Mouse (Mus musculus): ENCODE results near the gene Copz1.
A peak's percentile ranks its signal among the peaks of the same experiment; 100 is the strongest.
"Not testable (repeated sequence)": the region's sequence is repeated elsewhere in the genome, so short reads cannot be mapped to it uniquely, and the experiment has no call there.

Gene Copz1

DNA sequence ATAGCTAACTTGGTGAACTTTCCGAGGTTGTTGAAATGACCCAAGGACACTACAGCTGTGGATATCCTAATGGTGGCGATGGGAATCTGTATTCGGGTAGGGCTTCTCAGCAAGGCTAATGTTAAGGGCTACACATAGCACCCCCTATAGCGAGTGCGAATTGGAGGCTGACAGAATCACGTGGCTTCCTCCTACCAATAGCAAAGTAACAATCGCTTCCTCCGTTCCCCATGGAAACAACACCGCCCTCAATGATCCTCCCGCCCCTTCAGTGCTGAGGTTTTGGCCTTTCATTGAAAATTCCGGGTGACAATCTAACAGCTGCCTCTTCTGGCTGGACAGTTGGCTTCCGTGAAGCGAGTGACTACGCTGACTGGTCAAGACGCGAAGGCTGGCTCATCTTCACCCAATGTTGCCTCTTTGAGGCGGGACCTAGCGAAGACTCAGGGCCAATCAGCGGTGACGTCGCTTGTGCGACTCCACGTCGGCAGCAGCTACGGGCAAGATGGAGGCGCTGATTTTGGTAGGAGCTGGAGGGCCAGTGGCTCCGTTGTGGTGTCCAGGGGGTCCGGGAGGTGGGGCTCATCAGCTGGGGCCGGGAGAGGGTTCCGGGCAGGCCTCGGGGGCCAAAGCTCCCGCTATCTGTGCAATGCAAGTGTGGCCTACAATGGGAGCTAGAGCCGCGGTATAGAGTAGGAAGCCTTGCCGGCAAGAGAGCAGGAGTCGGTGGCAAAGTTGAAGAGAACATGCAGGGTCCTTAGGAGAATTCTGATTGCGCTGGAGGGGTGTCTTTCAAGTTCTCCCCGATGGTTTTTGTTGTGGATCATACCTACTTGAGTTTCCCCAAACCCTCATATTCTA, at the start of gene Copz1:
TSS of gene Copz1 (plus strand) at position 296 of the 861 bp plus-strand sequence.
- DNase-seq, result peak; percentile 95 to 96

DNA sequence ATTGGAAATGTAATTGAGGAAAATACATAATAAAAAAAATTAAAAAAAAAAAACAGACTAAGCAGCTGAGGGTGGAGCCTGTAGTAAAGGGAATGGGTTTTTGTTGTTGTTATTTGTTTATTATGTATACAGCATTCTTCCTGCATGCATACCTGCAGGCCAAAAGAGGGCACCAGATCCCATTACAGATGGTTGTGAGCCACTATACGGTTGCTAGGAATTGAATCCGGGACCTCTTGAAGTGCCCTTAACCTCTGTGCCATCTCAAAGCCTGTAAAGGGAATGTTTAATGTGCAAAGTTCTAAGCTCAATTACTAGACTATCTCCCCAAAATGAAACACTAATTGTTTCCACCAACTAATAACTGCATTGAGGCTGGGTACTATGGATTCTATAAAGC, 48.4 kb upstream of the Copz1 start:
- DNase-seq, result no peak

DNA sequence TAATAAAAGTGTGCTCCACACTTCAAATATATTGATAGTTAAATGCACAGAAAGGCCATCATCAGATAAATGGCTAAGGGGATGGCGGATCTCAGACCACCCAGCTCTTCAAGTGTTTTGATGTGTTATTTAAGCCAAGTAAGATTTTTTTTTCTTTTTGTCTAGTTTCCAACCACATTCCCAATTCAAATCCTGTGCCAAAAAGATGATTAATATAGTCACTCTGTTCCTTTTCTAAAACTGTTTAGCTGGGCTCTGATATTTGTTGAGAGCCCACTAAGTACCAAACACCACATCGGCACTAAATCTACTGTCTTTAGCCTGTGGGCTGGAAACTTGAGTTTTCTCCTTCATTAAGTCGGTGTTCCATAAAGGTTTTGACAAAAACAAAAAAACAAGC, 45.5 kb upstream of the Copz1 start:
- DNase-seq, result no peak

DNA sequence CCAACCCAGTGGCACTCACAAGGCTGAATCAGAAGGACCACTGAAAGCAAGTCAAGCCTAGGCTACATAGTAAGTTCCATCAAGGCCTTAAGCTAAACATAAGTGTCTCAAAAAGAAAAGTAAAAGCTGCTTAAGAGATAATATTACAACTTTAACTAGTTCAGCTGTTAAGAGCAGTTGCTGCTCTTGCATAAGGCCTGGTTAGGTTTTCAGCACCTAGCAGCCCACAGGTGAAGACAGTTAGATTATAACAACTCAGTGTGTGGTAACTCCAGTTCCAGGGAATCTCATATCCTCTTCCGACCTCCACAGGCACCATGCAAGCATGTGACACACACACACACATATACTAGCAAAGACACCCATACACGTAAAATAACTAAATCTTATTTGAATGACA, 44.9 kb upstream of the Copz1 start:
- no peak for DNase-seq

DNA sequence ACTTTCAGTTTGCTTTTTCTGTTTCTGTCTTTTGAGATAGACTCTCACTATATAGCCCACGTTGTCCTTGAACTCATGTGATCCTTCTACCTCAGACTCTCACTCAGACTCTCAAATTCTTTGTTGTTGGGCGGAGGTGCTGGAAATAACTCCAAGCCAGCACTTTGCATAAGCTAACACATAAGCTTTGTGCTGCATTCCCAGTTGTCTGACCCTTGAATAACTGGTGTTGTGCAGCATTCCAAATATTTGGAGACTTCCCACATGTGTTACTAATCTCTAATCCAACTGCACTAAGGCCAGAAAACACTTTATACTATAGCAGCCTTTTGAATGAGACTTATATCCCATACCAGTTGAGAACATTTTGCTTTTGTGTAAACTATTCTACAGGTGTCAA, 43.6 kb upstream of the Copz1 start:
- no peak for DNase-seq

DNA sequence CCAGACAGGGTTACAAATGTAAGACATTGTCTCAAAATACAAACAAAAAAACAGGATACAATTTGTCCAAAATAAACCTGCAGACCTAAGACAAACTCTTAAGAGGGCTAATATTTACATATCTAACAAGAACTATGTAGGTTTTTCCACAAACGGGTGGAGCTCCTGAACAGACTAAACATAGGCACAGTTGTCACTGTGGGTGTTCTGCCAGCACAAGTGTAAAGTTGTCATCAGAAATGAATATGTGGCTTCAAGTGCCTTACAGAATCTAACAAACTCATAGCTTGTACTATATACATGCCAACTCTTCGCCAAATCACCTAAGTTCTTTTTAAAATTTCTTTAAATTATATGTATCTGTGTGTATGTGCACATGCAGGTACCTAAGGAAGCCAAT, 39.4 kb upstream of the Copz1 start:
- no peak for DNase-seq

DNA sequence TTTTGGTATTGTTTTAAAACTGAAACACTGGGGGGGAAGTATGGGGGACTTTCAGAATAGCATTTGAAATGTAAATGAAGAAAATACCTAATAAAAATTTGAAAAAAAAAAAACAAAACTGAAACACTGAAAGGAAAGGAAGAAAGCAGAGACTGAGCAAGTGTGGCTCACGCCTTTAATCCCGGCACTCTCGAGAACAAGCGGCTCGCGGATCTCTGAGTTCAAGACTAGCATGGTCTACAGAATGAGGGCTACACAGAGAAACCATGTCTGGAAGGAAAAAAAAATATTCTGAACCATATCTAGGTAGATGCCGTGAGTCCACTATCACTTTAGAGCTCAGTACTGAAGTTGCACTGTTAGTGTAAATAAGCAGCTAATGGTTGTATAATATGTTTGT, 35.2 kb upstream of the Copz1 start:
- DNase-seq, result no peak

DNA sequence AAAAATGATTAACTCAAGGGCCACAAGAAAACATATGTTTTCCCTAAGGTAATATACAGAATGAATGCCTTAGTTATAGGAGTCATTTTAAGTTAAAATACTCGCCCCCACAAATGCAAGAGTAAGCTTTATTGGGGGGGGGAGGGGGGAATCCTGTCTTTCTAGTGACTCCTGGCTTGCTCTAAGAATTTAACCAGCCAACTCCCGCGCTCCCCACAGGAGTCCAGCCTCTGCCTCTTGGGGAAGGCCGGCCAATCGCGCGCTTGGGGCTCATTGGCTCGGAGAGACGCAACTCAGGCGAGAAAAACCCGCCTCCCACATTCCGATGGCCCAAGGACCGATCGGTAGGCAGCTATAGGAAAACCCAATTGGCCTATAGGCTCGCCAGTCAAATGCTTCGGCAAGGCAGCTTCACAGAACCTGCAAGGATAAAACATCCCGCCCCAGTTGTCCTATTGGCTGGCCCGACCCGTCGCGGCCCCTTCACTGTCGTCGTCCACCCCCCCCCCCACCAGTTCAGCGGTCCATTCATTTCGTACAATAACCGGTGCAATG, 33.3 kb upstream of the Copz1 start:
- peak; percentile 96 for DNase-seq

DNA sequence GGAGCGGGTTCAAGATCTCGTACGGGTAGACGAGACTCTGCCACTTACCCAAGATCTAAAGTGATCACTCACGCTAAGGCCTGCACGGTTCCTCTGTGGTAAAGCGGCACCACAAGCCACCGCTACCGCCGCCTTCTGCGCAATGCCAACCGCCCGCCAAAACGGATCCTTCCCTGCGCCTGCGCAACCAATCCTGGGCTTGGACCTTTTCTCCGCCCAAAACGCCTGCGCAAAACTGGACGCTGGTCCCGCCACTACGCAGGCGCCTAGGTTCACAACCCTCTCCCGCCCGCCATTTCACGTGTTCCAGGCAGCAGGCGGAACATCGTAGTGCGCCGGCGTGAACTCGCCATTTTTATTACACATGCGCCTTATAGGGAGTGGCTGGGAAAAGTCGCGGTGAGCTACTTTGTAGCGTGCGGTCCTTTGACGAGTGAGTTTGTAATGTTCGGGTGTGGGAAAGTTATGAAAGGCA, 32.8 kb upstream of the Copz1 start, which contains the start of gene Cbx5:
TSS of gene Cbx5 (minus strand) at position 132 of the 475 bp plus-strand sequence.
- peak; percentile 98 for DNase-seq

DNA sequence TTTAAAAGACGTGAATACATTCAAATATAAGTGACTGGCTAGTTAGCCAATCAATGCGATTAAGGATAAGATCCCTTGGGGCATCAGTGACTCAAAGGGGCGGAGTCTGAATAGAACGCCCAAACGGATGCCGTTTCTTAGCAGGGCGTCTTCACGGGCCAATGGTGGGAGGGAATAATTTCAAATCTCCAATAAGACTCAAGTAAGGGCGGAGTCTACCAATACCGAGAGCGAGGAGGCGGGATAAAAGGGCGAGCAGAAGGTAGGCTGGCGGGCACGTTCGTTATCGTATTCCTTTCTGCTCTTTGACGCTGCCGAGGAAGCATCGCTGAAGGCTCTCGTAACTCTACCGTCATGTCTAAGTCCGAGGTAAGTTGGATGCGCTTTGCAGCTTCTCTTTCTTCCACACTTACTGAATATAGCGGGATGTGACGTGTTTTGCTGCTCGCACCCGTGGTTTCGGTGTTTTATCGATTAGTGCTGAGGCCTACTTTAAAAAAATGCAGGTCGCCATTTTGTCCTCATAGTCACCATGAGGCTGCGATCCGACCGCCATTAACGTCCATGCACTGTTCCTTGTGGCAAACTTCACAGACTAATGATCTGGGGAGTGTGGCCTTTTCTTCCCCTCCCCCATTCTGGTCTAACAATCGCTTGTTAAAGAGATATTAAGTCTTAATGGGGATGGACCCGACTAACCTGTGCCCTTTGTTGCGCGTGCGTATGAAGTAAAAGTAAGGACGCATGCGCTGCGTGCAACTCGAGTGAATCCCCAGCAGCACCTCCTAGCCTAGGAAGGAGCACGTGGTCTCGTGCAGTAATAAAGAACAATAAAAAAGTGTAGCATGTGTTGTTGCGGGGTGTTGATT, 32.1 kb upstream of the Copz1 start, which contains the start of gene Hnrnpa1:
TSS of gene Hnrnpa1 (plus strand) at position 273 of the 869 bp plus-strand sequence.
- DNase-seq, result peak; percentile 94

DNA sequence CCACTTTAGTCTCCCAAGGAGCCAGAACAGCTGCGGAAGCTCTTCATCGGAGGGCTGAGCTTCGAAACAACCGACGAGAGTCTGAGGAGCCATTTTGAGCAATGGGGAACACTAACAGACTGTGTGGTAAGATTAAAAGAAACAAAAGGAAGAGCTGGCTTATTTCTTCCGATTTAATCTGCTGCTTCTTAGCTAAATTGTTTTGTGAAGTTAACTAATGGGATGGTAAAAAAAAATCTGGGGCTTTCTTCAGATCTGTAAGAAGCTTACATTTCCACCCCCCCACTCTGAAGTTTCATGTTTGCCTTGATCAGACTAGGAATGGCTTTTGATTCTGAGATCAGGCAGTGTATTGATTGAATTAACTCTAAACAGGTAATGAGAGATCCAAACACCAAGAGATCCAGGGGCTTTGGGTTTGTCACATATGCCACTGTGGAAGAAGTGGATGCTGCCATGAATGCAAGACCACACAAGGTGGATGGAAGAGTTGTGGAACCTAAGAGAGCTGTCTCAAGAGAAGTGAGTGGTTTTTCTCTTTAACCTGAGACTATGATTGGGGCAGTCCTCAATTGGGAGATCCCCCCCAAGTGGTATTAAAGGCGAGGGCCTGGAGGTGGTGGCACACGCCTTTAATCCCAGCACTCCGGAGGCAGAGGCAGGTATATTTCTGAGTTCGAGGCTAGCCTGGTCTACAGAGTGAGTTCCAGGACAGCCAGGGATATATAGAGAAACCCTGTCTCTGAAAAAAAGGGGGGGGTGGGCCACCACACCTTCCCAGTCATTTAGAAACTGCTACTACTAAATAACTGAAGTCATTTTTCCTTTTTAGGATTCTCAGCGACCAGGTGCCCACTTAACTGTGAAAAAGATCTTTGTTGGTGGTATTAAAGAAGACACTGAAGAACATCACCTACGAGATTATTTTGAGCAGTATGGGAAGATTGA, 31.2 kb upstream of the Copz1 start:
- DNase-seq, result peak in 1 of 2 experiments; percentile 16

DNA sequence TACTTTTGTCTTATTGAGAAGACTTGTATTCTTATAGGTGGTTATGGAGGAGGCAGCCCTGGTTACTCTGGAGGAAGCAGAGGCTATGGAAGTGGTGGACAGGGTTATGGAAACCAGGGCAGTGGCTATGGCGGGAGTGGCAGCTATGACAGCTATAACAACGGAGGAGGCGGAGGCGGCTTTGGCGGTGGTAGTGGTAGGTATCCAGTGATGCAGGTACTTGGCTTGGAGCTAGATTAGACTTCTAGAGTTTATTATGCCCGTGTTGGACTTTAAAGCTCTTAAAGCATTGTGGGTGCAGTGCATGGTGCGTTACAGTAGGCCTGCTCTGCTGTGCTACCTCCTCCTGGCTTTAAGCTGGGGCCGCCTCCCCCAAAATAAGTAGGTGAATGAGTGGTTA, 29.6 kb upstream of the Copz1 start:
- DNase-seq, result no peak

DNA sequence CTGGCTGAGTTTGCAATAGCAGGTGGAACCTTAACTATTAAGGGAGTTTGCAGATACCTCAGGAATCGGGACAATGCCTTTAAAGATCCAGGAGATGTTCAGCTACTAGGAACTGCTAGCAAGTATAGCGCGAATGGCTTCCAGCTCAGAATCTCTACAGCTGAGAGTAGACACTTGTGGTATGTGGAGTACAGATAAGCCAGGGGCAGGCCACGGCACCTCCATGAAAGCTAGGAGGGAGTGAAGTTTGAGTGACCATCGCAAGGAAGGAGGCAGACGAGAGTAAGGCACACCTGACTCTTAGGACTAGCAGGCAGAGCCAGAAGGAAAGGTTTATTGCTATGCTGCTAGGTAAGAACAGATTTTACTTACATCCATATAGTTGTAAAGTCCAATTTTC, 26.9 kb upstream of the Copz1 start:
- no peak for DNase-seq

DNA sequence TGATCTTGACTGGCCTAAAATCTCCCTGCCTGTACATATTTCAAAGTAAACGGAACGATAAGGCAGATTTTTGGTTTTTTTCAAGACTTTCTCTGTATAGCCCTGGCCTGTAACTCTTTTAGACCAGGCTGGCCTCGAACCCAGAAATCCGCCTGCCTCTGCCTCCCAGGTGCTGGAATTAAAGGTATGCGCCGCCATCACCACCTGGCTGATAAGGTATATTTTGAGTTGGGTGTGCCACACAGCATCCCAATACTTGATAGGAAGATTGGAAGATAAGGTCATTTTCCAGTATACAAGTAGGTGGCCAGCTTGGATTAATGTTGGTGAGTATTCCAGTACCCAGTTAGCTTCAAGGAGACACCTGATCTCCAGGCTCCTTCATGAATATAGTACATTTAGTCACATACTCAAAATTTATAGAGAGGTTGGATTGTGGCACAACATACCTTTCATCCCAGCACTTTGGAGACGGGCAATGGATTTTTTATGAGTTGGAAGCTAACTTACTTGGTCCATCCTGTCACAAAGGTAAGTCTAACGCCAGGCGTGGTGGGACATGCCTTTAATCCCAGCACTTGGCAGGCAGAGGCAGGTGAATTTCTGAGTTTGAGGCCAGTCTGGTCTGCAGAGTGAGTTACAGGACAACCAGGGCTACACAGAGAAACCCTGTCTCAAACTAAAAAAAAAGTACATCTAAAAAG, 25.3 kb upstream of the Copz1 start:
- no peak for DNase-seq

DNA sequence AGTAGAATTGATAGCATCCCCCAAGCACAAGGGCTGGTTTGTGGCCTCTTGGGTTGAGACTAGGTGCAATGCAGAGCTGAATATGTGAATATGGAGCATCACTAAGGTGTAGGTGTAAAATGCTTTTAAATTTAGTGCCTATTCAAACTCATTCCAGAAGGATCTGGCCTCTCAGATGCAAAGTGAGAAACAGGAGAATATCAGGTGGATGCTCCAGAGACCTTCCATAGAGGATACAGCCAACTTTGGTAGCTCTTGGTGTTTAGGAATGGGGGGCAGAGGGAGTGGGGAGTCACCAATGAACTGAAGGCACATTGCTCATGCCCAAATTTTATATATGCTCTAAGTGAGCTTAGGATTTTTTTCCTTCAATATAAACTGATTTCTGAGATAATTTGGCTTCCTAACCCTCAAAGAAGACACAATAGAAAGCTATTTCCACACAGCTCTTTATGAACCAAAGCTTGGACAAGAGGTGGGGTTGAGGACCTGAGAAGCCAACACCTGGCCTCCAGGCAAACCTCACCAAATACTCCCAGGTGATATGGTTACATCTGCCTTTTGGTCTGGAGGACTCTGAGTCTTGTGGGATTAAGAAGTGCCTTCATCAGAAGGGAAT, 24.6 kb upstream of the Copz1 start:
- no peak for DNase-seq

DNA sequence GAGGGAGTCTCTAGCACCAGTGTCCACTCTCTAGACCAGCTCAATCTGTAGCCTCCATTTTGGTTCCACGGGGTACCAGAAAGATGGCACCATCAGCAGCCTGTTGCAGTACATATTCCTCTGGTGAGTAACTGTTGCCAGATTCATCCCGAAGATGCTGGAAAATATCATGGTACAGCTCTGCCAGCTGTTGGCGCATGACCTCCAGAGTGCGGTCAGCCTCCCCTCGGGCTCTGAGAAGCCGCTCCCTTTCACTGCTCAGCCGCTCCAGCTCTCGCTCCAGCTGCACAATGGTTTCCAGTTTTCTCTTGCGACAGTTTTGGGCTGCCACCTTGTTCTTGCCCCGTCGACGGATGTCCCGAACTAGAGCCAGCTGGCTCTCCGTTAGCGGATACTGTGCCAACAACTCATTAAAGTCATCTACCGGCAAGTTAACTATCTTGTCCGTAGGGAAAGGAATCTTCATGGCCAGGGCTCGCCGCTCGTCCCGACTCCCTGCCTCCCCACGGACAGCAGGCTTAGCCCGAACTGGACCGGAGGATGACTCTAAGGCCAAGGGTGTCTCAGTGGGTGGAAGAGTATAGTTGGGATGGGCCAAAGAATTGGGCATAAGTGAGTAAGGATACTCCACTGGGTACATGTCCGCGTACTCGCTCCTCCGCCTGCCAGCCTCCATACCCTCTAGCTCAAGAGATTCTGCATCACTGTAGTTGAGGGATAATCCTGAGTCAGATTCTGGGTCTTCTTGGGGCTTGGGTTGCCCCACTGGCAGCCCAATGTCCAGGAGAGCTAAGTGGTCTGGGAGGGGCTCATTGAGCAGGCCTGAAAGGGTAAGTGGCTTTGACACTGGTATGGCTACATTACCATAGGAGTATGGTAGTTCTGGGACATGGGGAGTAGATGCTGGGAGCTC, 23.9 kb upstream of the Copz1 start:
- peak; percentile 35 to 42 for DNase-seq

DNA sequence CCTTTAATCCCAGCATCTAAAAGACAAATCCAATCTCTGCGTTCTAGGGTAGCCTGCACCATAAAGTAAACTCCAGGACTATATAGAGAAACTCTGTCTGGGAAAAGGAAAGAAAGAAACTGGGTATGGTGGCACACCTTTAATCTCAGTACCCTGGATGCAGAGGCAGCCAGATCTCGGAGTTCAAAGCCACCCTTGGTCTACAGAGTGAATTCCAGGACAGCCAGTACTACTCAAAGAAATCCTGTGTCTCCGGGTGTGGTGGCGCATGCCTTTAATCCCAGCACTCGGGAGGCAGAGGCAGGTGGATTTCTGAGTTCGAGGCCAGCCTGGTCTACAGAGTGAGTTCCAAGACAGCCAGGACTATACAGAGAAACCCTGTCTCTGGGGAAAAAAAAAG, 23.0 kb upstream of the Copz1 start:
- not testable (repeated sequence) for DNase-seq

DNA sequence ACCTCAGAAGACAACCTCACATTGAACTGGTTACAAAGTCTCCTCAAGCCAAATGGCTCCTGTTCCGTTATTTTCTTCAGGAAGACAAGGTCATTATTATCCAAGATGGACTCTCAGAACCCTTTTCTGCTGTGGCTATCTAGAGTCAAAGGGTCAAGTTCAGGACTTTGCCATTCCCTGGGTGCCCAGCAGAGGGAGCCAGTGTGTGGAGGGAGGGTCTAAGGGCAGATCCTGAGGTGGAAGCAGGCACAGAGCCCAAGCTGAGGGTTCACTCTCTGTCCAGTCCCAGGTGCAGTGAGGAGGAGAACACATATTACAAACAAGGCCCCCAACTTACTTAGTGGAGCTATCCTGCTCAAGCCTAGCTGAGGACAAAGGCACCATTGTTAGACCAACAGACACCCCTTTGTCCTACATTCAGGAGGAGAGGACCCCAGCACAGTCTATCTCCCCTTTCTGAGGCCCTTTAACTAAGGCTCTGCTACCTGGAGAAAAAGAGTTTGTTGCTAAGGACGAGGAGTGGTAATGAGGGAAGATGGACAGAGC, 22.2 kb upstream of the Copz1 start:
- DNase-seq, result peak; percentile 58 to 79

DNA sequence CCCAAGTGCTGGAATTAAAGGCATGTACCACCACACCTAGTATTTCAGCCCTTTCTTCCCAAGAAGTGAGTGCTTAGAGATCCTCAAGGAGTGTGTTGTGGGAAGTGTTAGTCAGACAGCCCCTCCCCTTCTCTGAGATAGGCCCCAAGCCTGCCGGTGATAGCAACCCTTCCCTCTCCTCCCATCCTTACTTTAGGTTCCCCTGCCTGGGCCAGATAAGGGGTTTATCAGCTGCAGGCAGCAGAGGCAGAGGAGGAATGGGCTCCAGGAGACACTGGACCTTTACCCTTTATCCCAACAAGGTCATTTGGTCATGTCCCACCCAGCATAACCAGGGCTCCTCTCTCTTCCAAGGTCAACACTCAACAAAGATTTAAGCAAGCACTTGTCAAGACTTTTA, 20.9 kb upstream of the Copz1 start:
- DNase-seq, result no peak
